Mouse (Mus musculus) kidney, adult 18-20 months (tissue): ENCODE results near the gene Vps37d.

ENCODE experiments used
- DNase-seq: peaks from one replicate; pipeline ENCODE4 v3.0.0; 2021

Gene Vps37d

GRCm38 (mm10) chr5:135077564-135078481 is at the start of gene Vps37d:
Gene Vps37d (minus strand): TSS chr5:135078266.
- DNase-seq, result peak; percentile 94

GRCm38 (mm10) chr5:135127669-135128068 is 49.6 kb upstream of the Vps37d start:
- DNase-seq, result no peak

GRCm38 (mm10) chr5:135126121-135126520 is 48.1 kb upstream of the Vps37d start:
- no peak for DNase-seq

GRCm38 (mm10) chr5:135120753-135121152 is 42.7 kb upstream of the Vps37d start:
- DNase-seq, result no peak

GRCm38 (mm10) chr5:135118589-135119081 is 40.6 kb upstream of the Vps37d start:
- peak; percentile 64 for DNase-seq

GRCm38 (mm10) chr5:135115241-135115640 is 37.2 kb upstream of the Vps37d start:
- DNase-seq, result no peak

GRCm38 (mm10) chr5:135113782-135114181 is 35.7 kb upstream of the Vps37d start:
- peak; percentile 55 for DNase-seq

GRCm38 (mm10) chr5:135109976-135110375 is 31.9 kb upstream of the Vps37d start:
- DNase-seq, result peak; percentile 56

GRCm38 (mm10) chr5:135109426-135109825 is 31.4 kb upstream of the Vps37d start:
- peak; percentile 58 for DNase-seq

- DNase-seq, result peak; percentile 60
Measured at GRCm38 (mm10) chr5:135109017-135109416, 31.0 kb upstream of the Vps37d start.

- DNase-seq, result peak; percentile 91
Measured at GRCm38 (mm10) chr5:135107521-135108501, 29.7 kb upstream of the Vps37d start.

- DNase-seq, result peak; percentile 93
Measured at GRCm38 (mm10) chr5:135106758-135107256, 28.7 kb upstream of the Vps37d start.

- DNase-seq, result peak; percentile 36
Measured at GRCm38 (mm10) chr5:135103999-135104660, 26.1 kb upstream of the Vps37d start.

GRCm38 (mm10) chr5:135100981-135101380 is 22.9 kb upstream of the Vps37d start:
- no peak for DNase-seq

- peak; percentile 76 for DNase-seq
Measured at GRCm38 (mm10) chr5:135089653-135090052, 11.6 kb upstream of the Vps37d start, which contains the start of gene Mlxipl. Gene Mlxipl (plus strand): TSS chr5:135089890.

- DNase-seq, result no peak
Measured at GRCm38 (mm10) chr5:135086871-135087270, 8.8 kb upstream of the Vps37d start.

- peak; percentile 25 for DNase-seq
Measured at GRCm38 (mm10) chr5:135080539-135080938, 2.5 kb upstream of the Vps37d start.

GRCm38 (mm10) chr5:135079578-135079977 is 1.5 kb upstream of the Vps37d start:
- DNase-seq, result no peak

GRCm38 (mm10) chr5:135078482-135078810 is 380 bp upstream of the Vps37d start:
- no peak for DNase-seq

GRCm38 (mm10) chr5:135076931-135077505 is 1.0 kb downstream of the Vps37d start:
- DNase-seq, result peak; percentile 63

GRCm38 (mm10) chr5:135076368-135076767 is 1.7 kb downstream of the Vps37d start:
- peak; percentile 32 for DNase-seq

- no peak for DNase-seq
Measured at GRCm38 (mm10) chr5:135075655-135076054, 2.4 kb downstream of the Vps37d start.
